Mouse (Mus musculus) stomach, adult 2 months (tissue): ENCODE measurements around the gene Usp9y. TPM values are rescaled to one million over a fixed set of nuclear protein-coding genes. Genes with fewer than 3 reads are reported as not detected.

Experiments used
- polyA plus RNA-seq: library from polyadenylated mRNA; depleted of rRNA; stranded (reverse); fragments of >200 nt; gene quantifications from 2 replicates; pipeline ENCODE4 v1.2.3, GENCODE M21; 2012; rRNA removed

The Usp9y gene
- polyA plus RNA-seq = not detected in 2 replicates

DNA sequence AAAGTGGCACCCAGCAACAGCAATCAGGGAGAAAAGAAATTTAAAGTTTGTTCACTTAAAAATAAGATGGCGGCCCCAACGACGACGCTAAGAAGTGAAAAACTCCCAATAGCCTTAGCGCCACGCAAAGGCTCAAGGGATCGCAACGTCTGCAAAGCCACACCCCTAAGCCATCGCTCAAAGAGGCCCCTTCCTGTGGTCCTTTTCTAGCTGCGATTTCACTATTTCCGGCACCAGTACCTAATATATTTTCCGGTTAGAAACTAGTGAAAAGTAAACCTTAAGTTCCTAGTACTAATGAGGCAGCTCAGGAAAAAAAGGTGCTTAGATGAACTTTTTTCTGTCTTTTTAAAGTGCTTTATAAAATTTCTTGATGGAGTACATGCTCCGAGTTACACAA is at the start of gene Usp9y:
TSS of gene Usp9y (minus strand) at position 101 of the 400 bp plus-strand sequence.

DNA sequence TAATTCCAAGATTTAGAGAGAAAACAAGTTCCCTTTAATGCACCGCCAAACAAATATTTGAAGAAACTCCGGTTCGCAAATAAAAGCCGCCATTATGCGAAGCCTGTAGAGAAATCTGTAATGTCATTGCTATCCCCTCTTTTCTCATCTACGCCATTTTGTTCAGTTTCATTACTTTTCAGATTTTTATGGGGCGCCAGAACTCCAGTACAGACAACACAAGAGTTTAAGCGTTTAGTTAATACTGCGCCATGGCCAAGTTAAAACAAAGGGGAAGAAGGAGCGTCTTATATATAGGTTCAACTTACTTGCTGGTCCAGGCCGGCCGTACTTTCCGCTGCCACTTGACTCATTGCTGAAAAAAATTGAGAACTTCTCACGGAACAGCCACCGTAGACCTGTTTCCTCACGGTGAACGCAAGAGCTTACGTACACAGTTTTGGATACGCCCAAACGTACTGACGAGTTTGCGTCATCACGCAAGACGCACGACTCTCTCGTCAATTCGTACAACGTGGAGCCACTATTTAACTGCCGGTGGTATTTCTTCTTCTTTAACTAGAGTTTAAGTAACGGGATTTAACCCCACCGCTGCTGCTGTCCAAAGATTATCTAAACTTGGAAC is 173.3 kb downstream of the Usp9y start, which contains the start of gene Ddx3y:
TSS of gene Ddx3y (minus strand) at position 459 of the 625 bp plus-strand sequence.

Other genes with a start within 250 kb of the Usp9y start
- 0.24 and 0.34 TPM in 2 replicates for gene Uty, start 214.0 kb downstream of the Usp9y start, polyA plus RNA-seq
- gene Ddx3y, start 173.2 kb downstream of the Usp9y start, polyA plus RNA-seq = 0.11 and 0.32 TPM in 2 replicates